Mouse (Mus musculus) embryonic stem cell, embryonic (primary cell): ENCODE data around the gene Dnm3.

Source experiments
- CTCF ChIA-PET, 4 experiments: fragments of 300-600 bp in 2 of 4; fragments of 350-600 bp in 2 of 4; sonication (Branson Sonifier 250); formaldehyde crosslinking; loops; one replicate each; lab custom pipeline; 2022; ENCODE audit warnings: inconsistent platforms in 2 of 4; lab: Charles Lee
- POLR2A ChIA-PET, 4 experiments: fragments of 300-600 bp in 2 of 4; fragments of 350-600 bp in 2 of 4; sonication (Branson Sonifier 250); formaldehyde crosslinking; loops; one replicate each; lab custom pipeline; 2022; ENCODE audit warnings: antibody characterized with exemption in 4 of 4, inconsistent platforms in 1 of 4; lab: Charles Lee

Dnm3 gene

GRCm38 (mm10) chr1:162160718-162161117, 317.1 kb downstream of the Dnm3 start:
- ChIA-PET POLR2A (no interaction called here), CTCF (no interaction called here)

- ChIA-PET CTCF (no interaction called here), POLR2A (no interaction called here)
Observed at GRCm38 (mm10) chr1:162158486-162158885, 319.3 kb downstream of the Dnm3 start.

GRCm38 (mm10) chr1:162157659-162158058, 320.2 kb downstream of the Dnm3 start:
- POLR2A ChIA-PET = no interaction called here

GRCm38 (mm10) chr1:162156873-162157272, 321.0 kb downstream of the Dnm3 start:
- ChIA-PET CTCF (no interaction called here), POLR2A (no interaction called here)

More at GRCm38 (mm10) chr1:162157659-162158058, 320.2 kb downstream of the Dnm3 start:
- CTCF ChIA-PET = no interaction called here

- CTCF ChIA-PET = no interaction called here
- POLR2A ChIA-PET = no interaction called here
Observed at GRCm38 (mm10) chr1:162155546-162155945, 322.3 kb downstream of the Dnm3 start.

GRCm38 (mm10) chr1:162153118-162153517, 324.7 kb downstream of the Dnm3 start:
- CTCF ChIA-PET = no interaction called here
- POLR2A ChIA-PET = interaction anchor here in 1 of 4 experiments (0.6 kb wide), 1 partner anchor 714 kb away, joined by 3 read pairs; the partner anchor contains the start of gene Fmo1

- CTCF ChIA-PET = no interaction called here
- POLR2A ChIA-PET = no interaction called here
Observed at GRCm38 (mm10) chr1:162149730-162150129, 328.1 kb downstream of the Dnm3 start.

- POLR2A ChIA-PET = interaction anchor here in 1 of 4 experiments (0.5 kb wide), 1 partner anchor 271 kb away, joined by 3 read pairs; no protein-coding TSS in a partner anchor
- CTCF ChIA-PET = no interaction called here
Observed at GRCm38 (mm10) chr1:162147554-162147953, 330.3 kb downstream of the Dnm3 start.

GRCm38 (mm10) chr1:162145748-162146147, 332.1 kb downstream of the Dnm3 start:
- CTCF ChIA-PET = interaction anchor here in 1 of 4 experiments (0.6 kb wide), 1 partner anchor 40 kb away, joined by 7 read pairs; no protein-coding TSS in a partner anchor
- POLR2A ChIA-PET = interaction anchor here in 3 of 4 experiments (0.6 to 1.2 kb wide), 3 partner anchors 9 to 146 kb away, joined by 3 to 10 read pairs (median 3); no protein-coding TSS in a partner anchor

GRCm38 (mm10) chr1:162144992-162145391, 332.8 kb downstream of the Dnm3 start:
- POLR2A ChIA-PET = no interaction called here
- CTCF ChIA-PET = no interaction called here

- POLR2A ChIA-PET = no interaction called here
Observed at GRCm38 (mm10) chr1:162143974-162144912, 333.6 kb downstream of the Dnm3 start.

GRCm38 (mm10) chr1:162142285-162142684, 335.5 kb downstream of the Dnm3 start:
- ChIA-PET POLR2A (no interaction called here), CTCF (no interaction called here)

More at GRCm38 (mm10) chr1:162143974-162144912, 333.6 kb downstream of the Dnm3 start:
- CTCF ChIA-PET = no interaction called here

GRCm38 (mm10) chr1:162136328-162136727, 341.5 kb downstream of the Dnm3 start:
- ChIA-PET CTCF (interaction anchor here in 1 of 4 experiments (0.6 kb wide), 1 partner anchor 220 kb away, joined by 3 read pairs; no protein-coding TSS in a partner anchor), POLR2A (no interaction called here)

- ChIA-PET CTCF (no interaction called here), POLR2A (no interaction called here)
Observed at GRCm38 (mm10) chr1:162135451-162136213, 342.2 kb downstream of the Dnm3 start.

GRCm38 (mm10) chr1:162134651-162135066, 343.2 kb downstream of the Dnm3 start:
- CTCF ChIA-PET = no interaction called here
- POLR2A ChIA-PET = no interaction called here

- POLR2A ChIA-PET = no interaction called here
- CTCF ChIA-PET = no interaction called here
Observed at GRCm38 (mm10) chr1:162132908-162133641, 344.8 kb downstream of the Dnm3 start.

- ChIA-PET CTCF (interaction anchor here in 1 of 4 experiments (0.6 kb wide), 2 partner anchors 182 to 281 kb away, joined by 4 to 5 read pairs; no protein-coding TSS in a partner anchor), POLR2A (no interaction called here)
Observed at GRCm38 (mm10) chr1:162126856-162127792, 350.7 kb downstream of the Dnm3 start.

- ChIA-PET CTCF (no interaction called here), POLR2A (interaction anchor here in 1 of 4 experiments (0.6 kb wide), 1 partner anchor 31 kb away, joined by 3 read pairs; no protein-coding TSS in a partner anchor)
Observed at GRCm38 (mm10) chr1:162124396-162124795, 353.4 kb downstream of the Dnm3 start.
